Mouse (Mus musculus) brown adipose tissue, adult 24 weeks (tissue): ENCODE results near the gene Ugt2b35. TPM values are rescaled to one million over a fixed set of nuclear protein-coding genes. Genes with fewer than 3 reads are reported as not detected.
A peak's percentile ranks its signal among the peaks of the same experiment; 100 is the strongest.
"Not testable (repeated sequence)": the region's sequence is repeated elsewhere in the genome, so short reads cannot be mapped to it uniquely, and the experiment has no call there.

ENCODE experiments used
- H3K27ac ChIP-seq: fragments of 200-500 bp; replicated peaks from 2 replicates; pipeline ENCODE4 v1.5.1; 2012; ENCODE audit warnings: low read depth, mild to moderate bottlenecking, low read length
- H3K4me1 ChIP-seq: fragments of 200-500 bp; 2 replicates; pipeline ENCODE4 v1.6.1; 2012; ENCODE audit warnings: low read length, mixed read lengths; ENCODE audit not compliant: control insufficient read depth, insufficient read depth, insufficient read length
- H3K4me3 ChIP-seq: fragments of 200-500 bp; 2 replicates; pipeline ENCODE4 v1.5.1; 2012; ENCODE audit warnings: low read depth, mild to moderate bottlenecking, low read length, moderate library complexity; ENCODE audit not compliant: insufficient read depth
- polyA plus RNA-seq: library from polyadenylated mRNA; stranded (reverse); fragments of >200 nt; gene quantifications from 2 replicates; pipeline ENCODE4 v1.2.4, GENCODE M21; 2012; ENCODE audit not compliant: missing spikeins, insufficient read depth, insufficient read length

Ugt2b35 gene
- not detected in 2 replicates for polyA plus RNA-seq

DNA sequence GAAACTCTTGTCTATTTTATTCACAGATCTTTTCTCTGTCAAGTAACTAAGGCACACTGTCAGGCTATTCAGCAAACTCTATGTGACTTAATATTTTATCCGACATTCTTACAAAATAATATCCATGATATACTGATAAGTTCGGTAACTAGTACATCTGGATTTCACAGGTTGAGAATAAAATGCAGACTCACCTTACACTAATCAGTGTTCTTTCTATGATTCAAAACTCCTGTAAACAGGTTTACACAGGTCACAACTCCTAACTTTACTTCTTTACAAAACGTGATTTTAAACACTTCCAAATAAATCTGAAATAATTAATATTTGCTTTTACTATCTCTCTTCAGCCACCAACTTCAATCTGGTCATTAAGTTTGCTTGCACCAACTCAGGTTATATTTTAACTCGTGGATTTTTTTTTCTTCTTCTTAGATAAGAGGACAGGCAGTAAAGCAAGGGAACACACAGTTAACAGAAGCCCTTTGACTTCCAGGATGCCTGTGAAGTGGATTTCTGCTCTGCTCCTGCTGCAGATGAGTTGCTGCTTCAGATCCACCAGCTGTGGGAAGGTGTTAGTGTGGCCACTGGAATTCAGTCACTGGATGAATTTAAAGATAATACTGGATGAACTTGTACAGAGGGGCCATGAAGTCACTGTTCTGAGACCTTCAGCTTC lies at the start of gene Ugt2b35:
Ugt2b35 (plus strand) TSS at position 466 of the 679 bp plus-strand sequence.
- no peak within 1 kb of the TSS for H3K4me3 ChIP-seq
- H3K27ac ChIP-seq, result no peak within 1 kb of the TSS
- no peaks in the 10 kb centered on the region for H3K4me1 ChIP-seq

DNA sequence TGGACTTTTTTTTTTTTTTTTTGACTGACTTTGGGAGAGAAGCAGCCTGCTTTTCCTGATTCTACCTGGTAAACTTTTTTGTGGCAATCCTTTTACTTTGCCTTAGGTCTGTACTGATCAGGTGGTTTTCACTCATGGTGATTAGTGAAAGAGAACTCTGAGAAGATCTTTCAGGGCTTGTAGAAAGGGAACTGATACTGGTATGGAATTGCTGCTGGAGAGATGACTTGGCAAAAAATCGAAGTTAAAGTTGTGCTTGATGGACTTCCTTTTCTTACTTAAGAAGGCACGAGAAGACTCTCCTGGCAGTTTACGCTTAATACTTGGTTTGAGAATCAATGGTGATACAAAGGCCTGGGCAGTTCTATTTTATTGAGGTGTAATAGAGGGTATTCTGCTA lies 40.2 kb upstream of the Ugt2b35 start:
- no peak overlapping the region for H3K27ac ChIP-seq
- H3K4me1 ChIP-seq, result no peaks in the 10 kb centered on the region
- H3K4me3 ChIP-seq, result no peak overlapping the region

DNA sequence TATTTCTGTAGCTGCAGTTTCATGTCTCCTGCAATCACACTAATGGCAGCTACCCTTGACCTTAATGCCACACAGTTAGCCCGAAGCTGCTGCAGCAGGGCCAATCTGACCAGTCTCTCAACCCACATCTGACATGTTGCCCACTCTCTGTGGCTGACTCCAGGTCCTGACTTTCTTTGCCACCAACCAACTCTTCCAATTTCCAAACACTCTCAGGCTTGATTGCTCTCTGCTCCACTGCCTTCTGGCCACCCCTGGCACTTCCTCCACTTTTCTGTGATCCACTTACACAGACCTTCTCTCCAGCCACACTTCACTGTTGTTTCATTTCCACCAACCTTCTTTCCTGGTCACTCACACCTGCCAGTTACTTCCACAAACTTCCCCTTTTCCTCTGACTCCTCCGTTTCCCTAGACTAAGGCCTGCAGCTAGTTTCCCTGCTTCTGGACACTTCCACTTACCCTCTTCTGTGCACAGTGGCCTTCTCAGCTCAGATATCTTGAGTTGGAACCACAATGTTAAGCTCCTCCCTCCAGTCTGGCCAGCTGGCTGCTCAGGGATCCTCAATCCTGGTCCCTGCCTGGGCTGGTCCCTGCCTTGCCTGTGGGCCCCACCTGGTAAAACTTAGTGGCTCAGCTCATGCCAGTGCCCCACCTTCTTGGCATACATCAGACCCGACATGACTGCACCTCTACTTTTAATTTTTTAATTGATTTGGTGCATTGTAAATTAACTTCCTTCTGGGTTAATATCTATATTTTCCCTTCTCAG lies 38.9 kb upstream of the Ugt2b35 start:
- H3K4me1 ChIP-seq, result no peaks in the 10 kb centered on the region
- no peak overlapping the region for H3K4me3 ChIP-seq

DNA sequence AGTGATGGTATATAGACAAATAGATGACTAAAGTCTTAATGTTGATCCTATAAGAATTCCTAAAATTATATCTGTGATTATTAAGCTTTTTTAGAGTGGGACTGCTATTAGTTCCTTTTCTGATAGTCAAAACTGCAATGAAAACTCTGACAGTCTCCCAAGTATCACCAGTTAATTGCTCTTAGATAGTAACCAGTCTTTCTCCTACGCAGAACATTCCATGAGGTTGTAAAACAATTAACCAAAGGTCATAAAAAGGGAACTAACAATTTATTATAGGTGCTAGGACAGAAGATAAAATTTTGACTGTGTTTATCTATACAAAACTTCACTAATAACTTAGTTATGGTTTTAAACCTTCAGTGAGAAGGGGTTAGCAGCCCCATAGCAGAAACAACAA lies 37.8 kb upstream of the Ugt2b35 start:
- not testable (repeated sequence) for H3K27ac ChIP-seq, H3K4me3 ChIP-seq, H3K4me1 ChIP-seq

More for the DNA sequence above, 38.9 kb upstream of the Ugt2b35 start:
- peak overlapping the region; percentile 94 for H3K27ac ChIP-seq

DNA sequence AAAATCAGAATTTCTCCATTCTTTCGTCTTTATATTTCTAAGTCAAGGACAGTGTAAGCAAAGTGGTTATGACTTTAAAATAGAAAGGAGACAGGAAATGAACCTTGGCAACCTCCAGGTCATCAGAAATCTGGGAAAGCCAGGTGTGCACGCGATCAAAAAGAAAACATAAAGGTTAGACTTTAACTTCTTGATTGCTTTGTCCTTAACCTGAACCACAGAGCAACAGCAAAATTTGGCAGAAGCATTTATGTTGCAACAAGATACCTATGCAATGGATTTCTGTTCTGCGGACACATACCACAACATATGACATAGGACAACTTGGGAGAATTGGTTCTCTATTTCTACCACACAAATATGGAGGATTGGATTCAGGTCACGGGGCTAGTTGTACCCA lies 33.4 kb upstream of the Ugt2b35 start:
- not testable (repeated sequence) for H3K4me1 ChIP-seq, H3K4me3 ChIP-seq, H3K27ac ChIP-seq

DNA sequence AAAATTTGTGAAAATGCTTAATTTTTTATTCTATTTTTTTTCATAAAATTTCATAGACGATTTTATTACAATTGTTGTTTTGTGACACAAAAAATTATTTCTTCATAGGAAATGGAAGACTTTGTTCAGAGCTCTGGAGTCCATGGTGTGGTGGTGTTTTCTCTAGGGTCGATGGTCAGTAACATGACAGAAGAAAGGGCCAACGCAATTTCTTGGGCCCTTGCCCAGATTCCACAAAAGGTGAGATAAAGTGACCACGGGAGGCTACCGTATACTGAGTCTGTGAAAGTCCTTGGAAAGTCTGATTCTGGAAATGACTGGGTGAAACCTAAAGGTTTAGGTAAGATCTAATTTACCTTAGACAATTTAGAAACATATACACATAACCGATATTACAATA lies 4.1 kb downstream of the Ugt2b35 start:
- H3K27ac ChIP-seq, result no peak overlapping the region
- no peak overlapping the region for H3K4me3 ChIP-seq
- H3K4me1 ChIP-seq, result no peaks in the 10 kb centered on the region

DNA sequence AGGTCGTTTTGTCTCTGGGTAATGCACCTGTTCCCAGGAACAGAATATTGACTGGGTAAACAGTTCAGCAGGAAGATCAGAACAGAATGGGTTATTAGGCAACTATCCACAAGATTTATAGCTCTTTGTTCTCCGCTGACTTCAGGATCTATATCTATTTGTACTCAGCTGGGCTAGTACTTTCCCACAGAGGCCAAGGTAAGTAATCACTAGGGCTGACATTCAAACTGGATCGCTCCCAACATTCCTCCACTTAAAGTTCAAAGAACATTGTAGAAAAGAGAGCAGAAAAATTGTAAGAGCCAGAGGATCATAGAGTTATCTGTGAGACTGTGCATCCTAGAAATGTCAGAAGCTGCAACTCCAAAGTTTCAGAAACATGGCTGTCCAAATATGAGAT lies 14.8 kb downstream of the Ugt2b35 start:
- Histone ChIP-seq H3K27ac (no peak overlapping the region), H3K4me1 (no peaks in the 10 kb centered on the region), H3K4me3 (no peak overlapping the region)

DNA sequence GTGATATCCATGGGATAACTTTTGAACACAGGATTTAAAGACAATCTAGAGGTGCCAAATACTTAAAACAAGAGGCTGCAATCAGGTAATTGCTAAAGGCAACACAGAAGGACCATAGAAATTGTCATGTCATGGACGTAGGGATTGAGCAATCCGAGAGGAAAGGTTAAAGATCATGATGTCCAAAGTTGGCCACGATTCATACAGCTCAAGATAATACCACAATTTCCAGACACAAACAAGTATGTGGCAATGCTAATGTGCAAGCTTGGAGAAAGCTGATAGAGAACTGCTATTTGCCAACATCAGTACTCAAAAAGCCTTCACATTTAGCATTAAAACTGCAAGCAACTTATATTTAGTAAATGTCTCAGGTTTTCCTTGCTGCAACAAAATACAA lies 26.7 kb downstream of the Ugt2b35 start:
- no peak overlapping the region for H3K4me3 ChIP-seq
- H3K4me1 ChIP-seq, result no peaks in the 10 kb centered on the region
- no peak overlapping the region for H3K27ac ChIP-seq

DNA sequence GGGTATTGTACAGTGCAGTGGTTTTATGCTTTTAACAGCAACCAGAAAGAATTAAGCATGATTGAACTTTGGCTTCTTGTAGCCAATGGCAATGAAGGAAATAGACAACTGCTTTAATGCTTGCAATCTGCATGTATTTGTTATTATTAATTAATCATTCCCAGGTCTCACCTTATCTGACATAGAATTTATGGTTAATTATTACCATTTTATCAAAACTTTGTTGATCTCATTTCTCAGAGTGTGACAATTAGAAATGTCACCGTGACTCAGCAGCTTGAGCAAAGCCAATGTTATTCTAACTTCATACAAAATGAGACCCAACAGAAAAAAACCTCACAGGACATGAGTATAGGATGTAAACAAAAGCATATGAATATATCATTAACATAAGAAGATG lies 30.0 kb downstream of the Ugt2b35 start:
- Histone ChIP-seq H3K4me3 (no peak overlapping the region), H3K27ac (no peak overlapping the region), H3K4me1 (no peaks in the 10 kb centered on the region)

Other genes with a start within 250 kb of the Ugt2b35 start
- 19.9 and 29.1 TPM in 2 replicates for gene Ythdc1, start 196.6 kb upstream of the Ugt2b35 start, polyA plus RNA-seq
- gene Ugt2b34, start 93.9 kb upstream of the Ugt2b35 start, polyA plus RNA-seq, result not detected in 2 replicates
- not detected in 2 replicates for gene Ugt2b1, start 74.3 kb upstream of the Ugt2b35 start, polyA plus RNA-seq
- not detected in 2 replicates for gene Ugt2b36, start 91.7 kb downstream of the Ugt2b35 start, polyA plus RNA-seq
- not detected in 2 replicates for gene Ugt2b5, start 139.5 kb downstream of the Ugt2b35 start, polyA plus RNA-seq